Mouse (Mus musculus): ENCODE results near the gene Cd34. TPM values are rescaled to one million over a fixed set of nuclear protein-coding genes. Genes with fewer than 3 reads are reported as not detected.

Cd34 gene
- total and polyA plus RNA-seq, 3 experiments = 0.14 TPM; not detected in 2

GRCm38 (mm10) chr1:194901826-194902225, 36.8 kb upstream of the Cd34 start:
- H3K4me3 ChIP-seq (ENCODE audit: control insufficient read depth in 1 of 2, insufficient read depth in 1 of 2, low read depth in 2 of 2, low read length in 2 of 2) = no peak overlapping the region
- TF ChIP-seq ZC3H11A (IDR thresholded peaks at IDR 0.05; ENCODE audit: low read depth, low read length) (0 out of 2 replicates have a peak, but pooled peaks have one; percentile 6), ZKSCAN1 (IDR thresholded peaks at IDR 0.05; ENCODE audit: low read depth, low read length) (no peak), GATA1 (IDR thresholded peaks at IDR 0.05; ENCODE audit: low read depth, low read length) (0 out of 2 replicates have a peak, but pooled peaks have one; percentile 8)
- H3K36me3 ChIP-seq (ENCODE audit: control insufficient read depth in 1 of 2, insufficient read depth in 2 of 2, low read length in 2 of 2) = peaks cover 0 to 16% of the 10 kb centered on the region in 2 experiments; a peak in 2 of 4 replicates
- no peak overlapping the region for H3K27ac ChIP-seq (ENCODE audit: control insufficient read depth, low read depth, low read length)
- H3K4me1 ChIP-seq (ENCODE audit: control insufficient read depth in 1 of 2, insufficient read depth in 2 of 2, low read length in 2 of 2) = peaks cover 8 to 12% of the 10 kb centered on the region in 2 experiments
- no peaks in the 10 kb centered on the region for H3K9me3 ChIP-seq (replicated peaks; ENCODE audit: insufficient read depth, low read length)
- H3K9ac ChIP-seq (ENCODE audit: control insufficient read depth, low read depth, low read length, poor library complexity, severe bottlenecking) = no peak overlapping the region
- H3K27me3 ChIP-seq (ENCODE audit: control insufficient read depth in 1 of 2, insufficient read depth in 2 of 2, low read length in 2 of 2) = no peaks in the 10 kb centered on the region; a peak in 1 of 4 replicates
- H3K79me2 ChIP-seq (ENCODE audit: control insufficient read depth, insufficient read depth, low read length, poor library complexity) = no peaks in the 10 kb centered on the region
- no peak for DNase-seq (ENCODE audit: low read depth, low spot score)

DNA sequence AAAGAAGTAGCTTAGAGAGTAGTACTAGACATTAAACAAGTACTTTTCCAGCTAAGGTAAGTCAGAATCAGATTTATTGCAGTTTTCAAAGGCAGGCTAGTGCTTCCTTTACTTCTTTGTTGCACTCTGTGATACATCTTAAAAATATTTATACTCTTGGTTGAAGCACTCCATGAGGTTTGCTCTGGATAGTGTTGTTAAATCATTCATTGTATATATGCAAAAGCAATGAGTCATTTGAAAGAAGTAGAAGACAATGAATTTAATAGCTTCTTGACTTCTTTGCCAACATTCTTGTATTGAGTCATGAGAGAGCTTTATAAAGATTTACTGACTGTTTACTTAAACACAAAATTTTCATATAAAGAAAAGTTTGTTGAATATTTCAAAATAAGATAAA, 29.7 kb upstream of the Cd34 start:
- DNase-seq (ENCODE audit: low read depth, low spot score) = no peak

DNA sequence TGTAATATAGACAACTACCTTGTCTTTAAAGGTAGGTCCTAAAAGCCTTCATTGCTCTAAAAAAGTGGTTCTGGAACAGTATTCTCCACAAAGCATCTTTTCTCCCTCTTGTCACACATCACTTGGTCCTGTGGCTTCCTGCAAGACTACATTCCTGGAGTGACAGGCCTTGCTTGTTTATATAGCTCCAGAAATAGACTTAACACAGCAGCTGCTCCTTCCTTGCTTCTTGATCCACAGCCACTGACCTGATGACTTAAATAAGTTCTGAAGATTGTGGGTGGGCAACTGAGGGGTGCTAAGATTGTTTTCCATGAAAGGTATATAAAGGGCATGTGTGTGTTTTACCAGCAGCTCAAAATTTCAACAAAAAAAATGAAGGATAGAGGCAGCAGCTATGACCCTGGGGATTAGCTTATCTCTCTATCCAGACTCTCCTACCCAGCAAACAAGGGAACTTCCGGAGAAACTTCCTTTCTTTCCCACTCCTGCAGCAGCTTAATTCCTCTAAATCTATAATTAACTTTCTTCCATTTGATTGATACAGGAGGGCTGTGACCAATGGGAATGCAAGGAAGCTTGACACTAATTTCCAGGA, 12.8 kb upstream of the Cd34 start:
- H3K9ac ChIP-seq (ENCODE audit: control insufficient read depth, low read depth, low read length, poor library complexity, severe bottlenecking) = no peak overlapping the region
- no peaks in the 10 kb centered on the region for H3K9me3 ChIP-seq (replicated peaks; ENCODE audit: insufficient read depth, low read length)
- H3K79me2 ChIP-seq (ENCODE audit: control insufficient read depth, insufficient read depth, low read length, poor library complexity) = no peaks in the 10 kb centered on the region
- no peak overlapping the region for H3K4me3 ChIP-seq (ENCODE audit: control insufficient read depth in 1 of 2, insufficient read depth in 1 of 2, low read depth in 2 of 2, low read length in 2 of 2)
- no peak for DNase-seq (ENCODE audit: low read depth, low spot score)
- no peaks in the 10 kb centered on the region for H3K4me1 ChIP-seq (ENCODE audit: control insufficient read depth in 1 of 2, insufficient read depth in 2 of 2, low read length in 2 of 2)
- no peaks in the 10 kb centered on the region for H3K36me3 ChIP-seq (ENCODE audit: control insufficient read depth in 1 of 2, insufficient read depth in 2 of 2, low read length in 2 of 2)
- TF ChIP-seq MAFK (IDR thresholded peaks at IDR 0.05; ENCODE audit: borderline replicate concordance, low read depth, low read length) (no peak), CHD1 (IDR thresholded peaks at IDR 0.05; ENCODE audit: low read depth, low read length) (no peak), ZC3H11A (IDR thresholded peaks at IDR 0.05; ENCODE audit: low read depth, low read length) (no peak), POLR2AphosphoS2 (IDR thresholded peaks at IDR 0.05; ENCODE audit: low read length) (no peak), ZMIZ1 (IDR thresholded peaks at IDR 0.05; ENCODE audit: low read depth, low read length) (no peak), SIN3A (IDR thresholded peaks at IDR 0.05; ENCODE audit: low read length) (no peak), NELFE (IDR thresholded peaks at IDR 0.05; ENCODE audit: low read depth, low read length) (no peak), GABPA (IDR thresholded peaks at IDR 0.05; ENCODE audit: low read depth, low read length) (no peak)
- peaks cover 0 to 1% of the 10 kb centered on the region in 2 experiments; a peak in 2 of 4 replicates for H3K27me3 ChIP-seq (ENCODE audit: control insufficient read depth in 1 of 2, insufficient read depth in 2 of 2, low read length in 2 of 2)
- no peak overlapping the region for H3K27ac ChIP-seq (ENCODE audit: control insufficient read depth, low read depth, low read length)

More for the DNA sequence above, 29.7 kb upstream of the Cd34 start:
- no peaks in the 10 kb centered on the region for H3K4me1 ChIP-seq (ENCODE audit: control insufficient read depth in 1 of 2, insufficient read depth in 2 of 2, low read length in 2 of 2)
- no peak for TF ChIP-seq ZNF384 (IDR thresholded peaks at IDR 0.05; ENCODE audit: low read depth, low read length)
- H3K9me3 ChIP-seq (replicated peaks; ENCODE audit: insufficient read depth, low read length) = no peaks in the 10 kb centered on the region
- no peaks in the 10 kb centered on the region for H3K36me3 ChIP-seq (ENCODE audit: control insufficient read depth in 1 of 2, insufficient read depth in 2 of 2, low read length in 2 of 2)
- no peak overlapping the region for H3K27ac ChIP-seq (ENCODE audit: control insufficient read depth, low read depth, low read length)
- no peaks in the 10 kb centered on the region for H3K79me2 ChIP-seq (ENCODE audit: control insufficient read depth, insufficient read depth, low read length, poor library complexity)
- H3K9ac ChIP-seq (ENCODE audit: control insufficient read depth, low read depth, low read length, poor library complexity, severe bottlenecking) = no peak overlapping the region
- peaks cover 4 to 16% of the 10 kb centered on the region in 2 experiments for H3K27me3 ChIP-seq (ENCODE audit: control insufficient read depth in 1 of 2, insufficient read depth in 2 of 2, low read length in 2 of 2)
- no peak overlapping the region for H3K4me3 ChIP-seq (ENCODE audit: control insufficient read depth in 1 of 2, insufficient read depth in 1 of 2, low read depth in 2 of 2, low read length in 2 of 2)

All from MEL (cell line).